Mouse (Mus musculus) effector memory CD4-positive, alpha-beta T cell, adult 5 months (primary cell): ENCODE measurements around the gene Clec3b. TPM values are rescaled to one million over a fixed set of nuclear protein-coding genes. Genes with fewer than 3 reads are reported as not detected.

Experiments
- polyA plus RNA-seq: library from polyadenylated mRNA; unstranded; fragments of 100-300 nt; shearing (Covaris generic); gene quantifications from one replicate; pipeline ENCODE4 v1.2.1, GENCODE M21; 2017

Gene Clec3b
- 0.64 TPM for polyA plus RNA-seq

GRCm38 (mm10) chr9:123150241-123151020 is at the start of gene Clec3b:
TSS of gene Clec3b (plus strand) at chr9:123150946.

GRCm38 (mm10) chr9:123112805-123113521 is 37.8 kb upstream of the Clec3b start, which contains the start of the genes Zdhhc3 and Exosc7:
TSS of gene Zdhhc3 (minus strand) at chr9:123113205.
TSS of gene Exosc7 (plus strand) at chr9:123113215.

Other genes starting within 250 kb of the Clec3b start
- gene Zfp105, start 227.9 kb upstream of the Clec3b start, polyA plus RNA-seq = not detected
- 22.7 TPM for gene 1110059G10Rik, start 199.9 kb upstream of the Clec3b start, polyA plus RNA-seq
- 1.4 TPM for gene Kif15, start 199.9 kb upstream of the Clec3b start, polyA plus RNA-seq
- 13.4 TPM for gene Tmem42, start 129.6 kb upstream of the Clec3b start, polyA plus RNA-seq
- 0.87 TPM for gene Tgm4, start 116.2 kb upstream of the Clec3b start, polyA plus RNA-seq
- 60.4 TPM for gene Zdhhc3, start 37.7 kb upstream of the Clec3b start, polyA plus RNA-seq
- 44.8 TPM for gene Exosc7, start 37.7 kb upstream of the Clec3b start, polyA plus RNA-seq
- 0.71 TPM for gene Cdcp1, start 65.1 kb downstream of the Clec3b start, polyA plus RNA-seq
- gene Tmem158, start 109.8 kb downstream of the Clec3b start, polyA plus RNA-seq = 4.2 TPM
- 353 TPM for gene Lars2, start 216.0 kb downstream of the Clec3b start, polyA plus RNA-seq